Comparison of ENCODE assay signal across 1 mouse cellular context in the genomic region with DNA sequence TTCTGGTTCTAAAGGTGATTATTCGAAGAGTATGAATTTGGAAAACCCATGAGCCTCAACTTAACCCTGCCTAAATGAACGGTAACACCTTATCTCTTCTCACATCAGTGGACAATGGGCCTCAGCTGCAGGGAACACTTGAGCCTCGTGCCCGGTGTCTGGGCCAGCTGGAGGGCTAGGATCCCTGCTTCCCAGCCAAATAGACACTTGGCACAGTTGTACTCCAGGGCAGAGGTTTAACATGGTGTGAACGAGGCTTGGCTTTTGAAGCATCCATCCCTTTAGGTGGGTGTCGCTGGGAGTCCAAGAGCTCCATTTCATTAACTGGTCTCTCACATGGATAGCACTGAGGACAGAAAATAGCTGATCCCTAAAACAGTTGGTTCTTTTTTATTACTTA.
TF ChIP-seq lines count a peak whose summit lies in the region.

No protein-coding gene starts in this region.

TF ChIP-seq in CH12.LX, 34 proteins besides CTCF, POLR2A, EP300 and RAD21 (continued from another document):
- TF ChIP-seq MAFK (IDR thresholded peaks at IDR 0.05; ENCODE audit: insufficient replicate concordance, low read length) (no peak), JUND (conservative IDR thresholded peaks at IDR 0.05; ENCODE audit: low read depth, low read length) (no peak), GABPA (IDR thresholded peaks at IDR 0.05; ENCODE audit: insufficient replicate concordance, low read depth, low read length) (no peak), USF1 (IDR thresholded peaks at IDR 0.05; ENCODE audit: low read depth, low read length) (no peak), CHD1 (IDR thresholded peaks at IDR 0.05; ENCODE audit: low read depth, low read length) (no peak), SIN3A (IDR thresholded peaks at IDR 0.05; ENCODE audit: low read length) (no peak), UBTF (IDR thresholded peaks at IDR 0.05; ENCODE audit: low read depth, low read length) (no peak), PAX5 (IDR thresholded peaks at IDR 0.05; ENCODE audit: low read length) (no peak), IRF4 (IDR thresholded peaks at IDR 0.05; ENCODE audit: low read depth, low read length) (no peak)
TF ChIP-seq in CH12.LX: peak in this region for 0.
